Mouse (Mus musculus) induced T-regulatory cell, adult 2 months (primary cell): ENCODE measurements around the gene Comp.
A peak's percentile ranks its signal among the peaks of the same experiment; 100 is the strongest.

ENCODE experiments used
- DNase-seq: peaks from one replicate; pipeline ENCODE4 v3.0.0-alpha.2; 2012; ENCODE audit warnings: low read depth

The Comp gene

GRCm38 (mm10) chr8:70373397-70374317 is at the start of gene Comp:
Comp (plus strand) TSS chr8:70373558.
- DNase-seq = peak; percentile 27

GRCm38 (mm10) chr8:70323716-70324115 is 49.6 kb upstream of the Comp start:
- DNase-seq = no peak

GRCm38 (mm10) chr8:70327512-70327911 is 45.8 kb upstream of the Comp start:
- DNase-seq = no peak

- DNase-seq = no peak
Measured at GRCm38 (mm10) chr8:70329124-70329834, 44.1 kb upstream of the Comp start, which contains the start of gene Gdf1. Gdf1 (plus strand) TSS chr8:70329817.

GRCm38 (mm10) chr8:70329835-70330740 is 43.3 kb upstream of the Comp start:
- DNase-seq = no peak

- no peak for DNase-seq
Measured at GRCm38 (mm10) chr8:70330741-70331364, 42.5 kb upstream of the Comp start.

- DNase-seq = no peak
Measured at GRCm38 (mm10) chr8:70331526-70331925, 41.8 kb upstream of the Comp start.

- no peak for DNase-seq
Measured at GRCm38 (mm10) chr8:70332070-70332877, 41.1 kb upstream of the Comp start.

- no peak for DNase-seq
Measured at GRCm38 (mm10) chr8:70332878-70333202, 40.5 kb upstream of the Comp start.

GRCm38 (mm10) chr8:70338931-70339330 is 34.4 kb upstream of the Comp start:
- no peak for DNase-seq

GRCm38 (mm10) chr8:70340659-70341058 is 32.7 kb upstream of the Comp start:
- no peak for DNase-seq

GRCm38 (mm10) chr8:70342007-70342406 is 31.4 kb upstream of the Comp start:
- DNase-seq = no peak

- DNase-seq = no peak
Measured at GRCm38 (mm10) chr8:70343076-70343475, 30.3 kb upstream of the Comp start.

GRCm38 (mm10) chr8:70343696-70344095 is 29.7 kb upstream of the Comp start:
- DNase-seq = peak; percentile 60

GRCm38 (mm10) chr8:70344279-70344678 is 29.1 kb upstream of the Comp start:
- no peak for DNase-seq

GRCm38 (mm10) chr8:70347443-70347842 is 25.9 kb upstream of the Comp start:
- no peak for DNase-seq

GRCm38 (mm10) chr8:70347860-70348420 is 25.4 kb upstream of the Comp start:
- no peak for DNase-seq

- DNase-seq = peak; percentile 51
Measured at GRCm38 (mm10) chr8:70351035-70351999, 22.0 kb upstream of the Comp start.

GRCm38 (mm10) chr8:70352000-70352384 is 21.4 kb upstream of the Comp start:
- DNase-seq = no peak
